Mouse (Mus musculus) heart, adult 2 months (tissue): ENCODE results near the gene Pcdh19.

Experiments used
- EP300 ChIP-seq: fragments of 200-500 bp; IDR thresholded peaks from 2 replicates; pipeline ENCODE4 v1.6.1; 2011; ENCODE audit warnings: low read depth, low read length, control low read depth; ENCODE audit not compliant: insufficient read depth
- POLR2A ChIP-seq: fragments of 200-500 bp; IDR thresholded peaks from 2 replicates; pipeline ENCODE4 v1.6.1; 2011; ENCODE audit warnings: mild to moderate bottlenecking, low read depth, low read length, control low read depth; ENCODE audit not compliant: insufficient read depth

GRCm38 (mm10) chrX:133575601-133576382 is 113.0 kb downstream of the Pcdh19 start:
- TF ChIP-seq EP300 = no peak
- TF ChIP-seq POLR2A = no peak
